Mouse (Mus musculus): ENCODE results near the gene Abcb8. TPM values are rescaled to one million over a fixed set of nuclear protein-coding genes. Genes with fewer than 3 reads are reported as not detected.

Abcb8 gene
- polyA plus RNA-seq, 2 experiments from 2014 or later = 15.3 to 21.6 TPM

GRCm38 (mm10) chr5:24399686-24400085, 6.2 kb downstream of the Abcb8 start:
- no peak for ATAC-seq

- no peak for ATAC-seq
These were observed 6.9 kb downstream of the Abcb8 start for GRCm38 (mm10) chr5:24400362-24400761.

GRCm38 (mm10) chr5:24400911-24401605, 7.6 kb downstream of the Abcb8 start:
- no peak for ATAC-seq

- ATAC-seq = no peak
These were observed 8.5 kb downstream of the Abcb8 start for GRCm38 (mm10) chr5:24401969-24402368.

- ATAC-seq = no peak
These were observed 11.3 kb downstream of the Abcb8 start for GRCm38 (mm10) chr5:24404594-24405360.

- no peak for ATAC-seq
These were observed 12.0 kb downstream of the Abcb8 start for GRCm38 (mm10) chr5:24405389-24405876.

- ATAC-seq = no peak
These were observed 15.2 kb downstream of the Abcb8 start for GRCm38 (mm10) chr5:24408651-24409050.

GRCm38 (mm10) chr5:24409466-24409865, 16.0 kb downstream of the Abcb8 start:
- no peak for ATAC-seq

GRCm38 (mm10) chr5:24412063-24412462, 18.6 kb downstream of the Abcb8 start:
- ATAC-seq = no peak

- ATAC-seq = no peak
These were observed 19.7 kb downstream of the Abcb8 start, which contains the start of gene Asic3 for GRCm38 (mm10) chr5:24413042-24413693. Gene Asic3, plus strand, starts transcription at chr5:24413392.

GRCm38 (mm10) chr5:24413938-24414337, 20.5 kb downstream of the Abcb8 start:
- no peak for ATAC-seq

- ATAC-seq = peak; percentile 91
These were observed 22.8 kb downstream of the Abcb8 start for GRCm38 (mm10) chr5:24416222-24416736.

- ATAC-seq = no peak
These were observed 24.1 kb downstream of the Abcb8 start for GRCm38 (mm10) chr5:24417587-24417986.

GRCm38 (mm10) chr5:24420381-24420780, 26.9 kb downstream of the Abcb8 start:
- no peak for ATAC-seq

GRCm38 (mm10) chr5:24423129-24424003, 29.9 kb downstream of the Abcb8 start, which contains the start of the genes Cdk5 and Slc4a2:
Gene Cdk5, minus strand, starts transcription at chr5:24423530.
Gene Slc4a2, plus strand, starts transcription at chr5:24423837.
- ATAC-seq = peak; percentile 93

GRCm38 (mm10) chr5:24424004-24424781, 30.7 kb downstream of the Abcb8 start:
- no peak for ATAC-seq

GRCm38 (mm10) chr5:24424861-24425411, 31.5 kb downstream of the Abcb8 start:
- ATAC-seq = peak; percentile 41

GRCm38 (mm10) chr5:24425421-24426036, 32.1 kb downstream of the Abcb8 start:
- ATAC-seq = no peak

GRCm38 (mm10) chr5:24426037-24426432, 32.6 kb downstream of the Abcb8 start:
- ATAC-seq = no peak
